Mouse (Mus musculus) forebrain, embryonic 11.5 days (tissue): ENCODE measurements around the gene Afg1l. TPM values are rescaled to one million over a fixed set of nuclear protein-coding genes. Genes with fewer than 3 reads are reported as not detected.

Experiments used
- ATAC-seq: fragments of 200-750 bp; cut with Nextera tagmentation; replicated peaks from 2 replicates; pipeline ENCODE4 v1.8.0; 2017; ENCODE audit warnings: moderate TSS enrichment; ENCODE audit not compliant: low FRiP score
- DNase-seq: peaks from one replicate; pipeline ENCODE4 v3.0.0-alpha.2; 2017; ENCODE audit warnings: low spot score
- H3K27ac ChIP-seq: fragments of 300-500 bp; sonication (generic); 2 replicates; pipeline ENCODE4 v1.5.1; 2014; ENCODE audit warnings: low read depth, low read length
- H3K27me3 ChIP-seq: fragments of 300-500 bp; sonication (generic); 2 replicates; pipeline ENCODE4 v1.6.1; 2014; ENCODE audit warnings: mild to moderate bottlenecking, low read length, mixed read lengths; ENCODE audit not compliant: control insufficient read depth, insufficient read depth
- H3K36me3 ChIP-seq: fragments of 300-500 bp; sonication (generic); 2 replicates; pipeline ENCODE4 v1.6.1; 2014; ENCODE audit warnings: mild to moderate bottlenecking, low read length, moderate library complexity, mixed read lengths; ENCODE audit not compliant: control insufficient read depth, insufficient read depth
- H3K4me1 ChIP-seq: fragments of 300-500 bp; sonication (generic); replicated peaks from 2 replicates; pipeline ENCODE4 v1.6.1; 2014; ENCODE audit warnings: low read length, mixed read lengths; ENCODE audit not compliant: control insufficient read depth, insufficient read depth
- H3K4me2 ChIP-seq: fragments of 300-500 bp; sonication (generic); 2 replicates; pipeline ENCODE4 v1.6.1; 2014; ENCODE audit warnings: low read depth, mild to moderate bottlenecking, low read length, moderate library complexity, mixed read lengths; ENCODE audit not compliant: severe bottlenecking
- H3K4me3 ChIP-seq: fragments of 300-500 bp; sonication (generic); 2 replicates; pipeline ENCODE4 v1.5.1; 2014; ENCODE audit warnings: low read depth, low read length
- H3K9ac ChIP-seq: fragments of 300-500 bp; sonication (generic); 2 replicates; pipeline ENCODE4 v1.6.1; 2014; ENCODE audit warnings: low read length
- H3K9me3 ChIP-seq: fragments of 300-500 bp; sonication (generic); 2 replicates; pipeline ENCODE4 v1.6.1; 2016; ENCODE audit warnings: low read length, mixed read lengths; ENCODE audit not compliant: control insufficient read depth
- WGBS: fragments of 180-500 bp; shearing (Covaris S2); extraction: QIAGEN DNeasy Blood & Tissue Kit; methylation state at CpG from one replicate; pipeline ENCODE4 v1.1.7; 2014; 5-methylcytosine and 5-hydroxymethylcytosine counted together
- polyA plus RNA-seq: library from polyadenylated mRNA; unstranded; fragments of >200 nt; fragmentation: Nextera tagmentation; extraction: Ambion mirVana; gene quantifications from 2 replicates; pipeline ENCODE4 v1.2.1, GENCODE M21; 2014

Gene Afg1l
- polyA plus RNA-seq, 1 experiment from 2014 or later: 3.9 TPM

GRCm38 (mm10) chr10:42265021-42265689, 213.2 kb downstream of the Afg1l start:
- H3K4me3 ChIP-seq: no peak overlapping the region
- H3K4me1 ChIP-seq: no peaks in the 10 kb centered on the region
- no peaks in the 10 kb centered on the region for H3K9me3 ChIP-seq
- 89% methylated on average over 11 of the region's 11 CpGs for WGBS
- no peaks in the 10 kb centered on the region for H3K27me3 ChIP-seq
- DNase-seq (no peak), ATAC-seq (no peak)
- H3K36me3 ChIP-seq: no peaks in the 10 kb centered on the region
- no peak overlapping the region for H3K4me2 ChIP-seq
- H3K9ac ChIP-seq: no peak overlapping the region
- H3K27ac ChIP-seq: no peak overlapping the region

GRCm38 (mm10) chr10:42264195-42264594, 214.2 kb downstream of the Afg1l start:
- no peak overlapping the region for H3K9ac ChIP-seq
- no peak for ATAC-seq
- no peak overlapping the region for H3K4me3 ChIP-seq
- H3K27me3 ChIP-seq: no peaks in the 10 kb centered on the region
- H3K4me1 ChIP-seq: no peaks in the 10 kb centered on the region
- WGBS: 84% methylated on average over 5 of the region's 5 CpGs
- no peaks in the 10 kb centered on the region for H3K36me3 ChIP-seq
- H3K9me3 ChIP-seq: no peaks in the 10 kb centered on the region
- no peak overlapping the region for H3K27ac ChIP-seq
- DNase-seq: no peak
- H3K4me2 ChIP-seq: no peak overlapping the region

- no peak for ATAC-seq
- Histone ChIP-seq H3K27ac (no peak overlapping the region), H3K36me3 (no peaks in the 10 kb centered on the region), H3K9me3 (no peaks in the 10 kb centered on the region), H3K9ac (no peak overlapping the region), H3K4me2 (no peak overlapping the region), H3K4me1 (no peaks in the 10 kb centered on the region), H3K4me3 (no peak overlapping the region), H3K27me3 (no peaks in the 10 kb centered on the region)
- no peak for DNase-seq
- 87% methylated on average over 8 of the region's 8 CpGs for WGBS
Measured at GRCm38 (mm10) chr10:42263701-42264100, 214.7 kb downstream of the Afg1l start.

Other genes with a start within 250 kb of the Afg1l start
- gene Foxo3, start 201.8 kb downstream of the Afg1l start, polyA plus RNA-seq: 4.2 and 4.4 TPM in 2 replicates
- 272 and 276 TPM in 2 replicates for gene Snx3, start 23.5 kb upstream of the Afg1l start, polyA plus RNA-seq
- 117 and 119 TPM in 2 replicates for gene Nr2e1, start 105.1 kb upstream of the Afg1l start, polyA plus RNA-seq
- gene Ostm1, start 105.3 kb upstream of the Afg1l start, polyA plus RNA-seq: 54.6 and 59.0 TPM in 2 replicates